Mouse (Mus musculus): ENCODE results near the gene Olfr1356. TPM values are rescaled to one million over a fixed set of nuclear protein-coding genes. Genes with fewer than 3 reads are reported as not detected.

Olfr1356 gene
- not detected in 2 replicates for polyA plus RNA-seq (2012; rRNA removed; ENCODE audit: low replicate concordance)

GRCm38 (mm10) chr10:78852066-78852465 is at the start of gene Olfr1356:
TSS of gene Olfr1356 (minus strand) at chr10:78852166.

DNA sequence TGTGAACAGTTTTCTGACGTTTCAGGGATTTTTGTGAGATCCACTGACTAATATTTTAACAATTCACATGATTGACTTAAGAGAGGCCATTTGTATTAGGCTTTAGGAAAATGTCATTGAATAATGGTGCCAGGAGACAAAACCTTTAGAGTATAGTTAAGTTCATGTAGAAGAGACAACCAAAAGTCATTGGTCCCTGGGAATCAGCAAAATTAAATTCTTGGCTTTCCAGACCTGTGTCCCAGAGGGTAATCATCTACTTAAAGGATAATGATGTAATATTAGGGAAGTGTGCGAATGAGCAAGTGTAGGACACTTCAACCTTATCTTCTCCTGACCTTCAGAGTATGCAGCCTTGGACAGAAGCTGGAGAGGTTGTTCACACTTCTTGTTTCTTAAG is 23.3 kb upstream of the Olfr1356 start, which contains the start of gene Olfr1355:
Gene Olfr1355, plus strand, starts transcription at position 301 of the 400 bp plus-strand sequence.

Other genes starting within 250 kb of the Olfr1356 start
- not detected in 2 replicates for gene Olfr1357, start 234.1 kb downstream of the Olfr1356 start, polyA plus RNA-seq (2012; rRNA removed; ENCODE audit: low replicate concordance)
- 0.17 TPM in 1 of 2 replicates, not detected in the other for gene Casp14, start 133.9 kb downstream of the Olfr1356 start, polyA plus RNA-seq (2012; rRNA removed; ENCODE audit: low replicate concordance)
- not detected in 2 replicates for gene Ccdc105, start 99.1 kb downstream of the Olfr1356 start, polyA plus RNA-seq (2012; rRNA removed; ENCODE audit: low replicate concordance)
- gene Slc1a6, start 71.7 kb downstream of the Olfr1356 start, polyA plus RNA-seq (2012; rRNA removed; ENCODE audit: low replicate concordance) = 0.29 and 1.5 TPM in 2 replicates
- gene Olfr1355, start 23.4 kb upstream of the Olfr1356 start, polyA plus RNA-seq (2012; rRNA removed; ENCODE audit: low replicate concordance) = not detected in 2 replicates
- gene Olfr1354, start 61.0 kb upstream of the Olfr1356 start, polyA plus RNA-seq (2012; rRNA removed; ENCODE audit: low replicate concordance) = not detected in 2 replicates
- gene Olfr8, start 98.5 kb upstream of the Olfr1356 start, polyA plus RNA-seq (2012; rRNA removed; ENCODE audit: low replicate concordance) = not detected in 2 replicates
- not detected in 2 replicates for gene Olfr1353, start 111.1 kb upstream of the Olfr1356 start, polyA plus RNA-seq (2012; rRNA removed; ENCODE audit: low replicate concordance)
- gene Olfr1352, start 128.9 kb upstream of the Olfr1356 start, polyA plus RNA-seq (2012; rRNA removed; ENCODE audit: low replicate concordance) = not detected in 2 replicates
- not detected in 2 replicates for gene Olfr1351, start 160.3 kb upstream of the Olfr1356 start, polyA plus RNA-seq (2012; rRNA removed; ENCODE audit: low replicate concordance)
- not detected in 2 replicates for gene Olfr57, start 176.6 kb upstream of the Olfr1356 start, polyA plus RNA-seq (2012; rRNA removed; ENCODE audit: low replicate concordance)
- 1.3 and 3.9 TPM in 2 replicates for gene 2610008E11Rik, start 245.4 kb upstream of the Olfr1356 start, polyA plus RNA-seq (2012; rRNA removed; ENCODE audit: low replicate concordance)

Data from subcutaneous adipose tissue, adult 2 months (tissue).